Mouse (Mus musculus) neural tube, postnatal 0 days (tissue): Measurements from ENCODE around the gene Rab9b. TPM values are rescaled to one million over a fixed set of nuclear protein-coding genes. Genes with fewer than 3 reads are reported as not detected.

Experiments
- polyA plus RNA-seq: library from polyadenylated mRNA; unstranded; fragments of >200 nt; fragmentation: Nextera tagmentation; extraction: Ambion mirVana; gene quantifications from 2 replicates; pipeline ENCODE4 v1.2.1, GENCODE M21; 2015

Gene Rab9b
- 16.1 and 17.6 TPM in 2 replicates for polyA plus RNA-seq

GRCm38 (mm10) chrX:136868061-136869040 is at the start of gene Rab9b:
Rab9b (minus strand) TSS chrX:136868755.

GRCm38 (mm10) chrX:136822371-136822770 is 46.2 kb downstream of the Rab9b start, which contains the start of gene Plp1:
Plp1 (plus strand) TSS chrX:136822671.

Other genes starting within 250 kb of the Rab9b start
- gene Tceal1, start 160.8 kb downstream of the Rab9b start, polyA plus RNA-seq, result 29.7 and 34.4 TPM in 2 replicates
- 443 and 476 TPM in 2 replicates for gene Morf4l2, start 125.1 kb downstream of the Rab9b start, polyA plus RNA-seq
- gene Glra4, start 88.6 kb downstream of the Rab9b start, polyA plus RNA-seq, result 0.29 TPM in 1 of 2 replicates, not detected in the other
- gene Plp1, start 46.1 kb downstream of the Rab9b start, polyA plus RNA-seq, result 53.6 and 127 TPM in 2 replicates
- gene H2bfm, start 58.6 kb upstream of the Rab9b start, polyA plus RNA-seq, result not detected in 2 replicates
- gene Tmsb15b2, start 106.7 kb upstream of the Rab9b start, polyA plus RNA-seq, result 73.8 and 75.2 TPM in 2 replicates
- gene Tmsb15l, start 108.1 kb upstream of the Rab9b start, polyA plus RNA-seq, result 6.3 and 6.4 TPM in 2 replicates
- 32.9 and 39.1 TPM in 2 replicates for gene Tmsb15b1, start 108.1 kb upstream of the Rab9b start, polyA plus RNA-seq
- 535 and 581 TPM in 2 replicates for gene Zcchc18, start 124.4 kb upstream of the Rab9b start, polyA plus RNA-seq
- 7.9 and 9.9 TPM in 2 replicates for gene Slc25a53, start 169.5 kb upstream of the Rab9b start, polyA plus RNA-seq
- 5.9 and 6.1 TPM in 2 replicates for gene Fam199x, start 180.8 kb upstream of the Rab9b start, polyA plus RNA-seq